Mouse (Mus musculus) lung, postnatal 0 days (tissue): ENCODE data around the gene Egfl7.

Experiments
- CTCF ChIP-seq: IDR thresholded peaks from 2 replicates; pipeline ENCODE4 v1.5.1; 2016; ENCODE audit warnings: antibody characterized with exemption, mild to moderate bottlenecking
- EP300 ChIP-seq: IDR thresholded peaks from 2 replicates; pipeline ENCODE4 v1.6.1; 2016; ENCODE audit warnings: antibody characterized with exemption, mild to moderate bottlenecking, control low read depth

- TF ChIP-seq EP300 (no peak), CTCF (no peak)
These were observed 5.0 kb upstream of the Egfl7 start for GRCm38 (mm10) chr2:26574862-26575261.
